Mouse (Mus musculus) small intestine, adult 2 months (tissue): ENCODE results near the gene Myadm.

ENCODE experiments used
- CTCF ChIP-seq: fragments of 200-500 bp; IDR thresholded peaks from 2 replicates; pipeline ENCODE4 v1.5.1; 2012; ENCODE audit warnings: low read depth, mild to moderate bottlenecking, control low read depth, inconsistent platforms, low read length, moderate library complexity, mixed read lengths; ENCODE audit not compliant: insufficient replicate concordance, insufficient read length; ENCODE audit errors: extremely low read depth
- POLR2A ChIP-seq: fragments of 200-500 bp; IDR thresholded peaks from 2 replicates; pipeline ENCODE4 v1.6.1; 2012; ENCODE audit warnings: low read depth, mild to moderate bottlenecking, control low read depth, inconsistent platforms, low read length, moderate library complexity

GRCm38 (mm10) chr7:3288976-3289970 is at the start of gene Myadm, which contains the start of gene Prkcg:
- no peak for TF ChIP-seq POLR2A
- no peak for TF ChIP-seq CTCF
